Mouse (Mus musculus) thymus, postnatal 4 days (tissue): ENCODE measurements around the gene Unc93b1.

ENCODE experiments used
- DNase-seq: peaks from one replicate; pipeline ENCODE4 v3.0.0; 2021

Unc93b1 gene

DNA sequence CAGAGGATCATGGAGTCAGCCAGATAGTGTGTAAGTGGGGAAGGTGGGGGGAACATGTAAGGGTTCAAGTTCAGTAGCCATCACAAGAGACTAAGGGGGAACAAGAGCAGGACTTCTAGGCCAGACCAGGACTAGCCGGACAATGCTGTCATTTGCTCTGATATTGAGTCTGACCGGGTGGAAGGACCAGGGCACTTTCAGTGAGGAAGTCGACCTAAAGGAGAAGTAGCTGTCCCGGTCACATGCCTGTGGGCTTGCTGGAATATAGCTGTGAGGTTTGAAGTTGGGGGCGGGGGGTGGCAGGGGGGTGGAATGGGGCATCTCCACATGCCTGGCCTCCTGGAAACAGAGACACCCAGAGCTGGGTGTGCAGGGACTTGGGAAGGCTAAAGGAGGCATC is 20.5 kb upstream of the Unc93b1 start:
- no peak for DNase-seq

DNA sequence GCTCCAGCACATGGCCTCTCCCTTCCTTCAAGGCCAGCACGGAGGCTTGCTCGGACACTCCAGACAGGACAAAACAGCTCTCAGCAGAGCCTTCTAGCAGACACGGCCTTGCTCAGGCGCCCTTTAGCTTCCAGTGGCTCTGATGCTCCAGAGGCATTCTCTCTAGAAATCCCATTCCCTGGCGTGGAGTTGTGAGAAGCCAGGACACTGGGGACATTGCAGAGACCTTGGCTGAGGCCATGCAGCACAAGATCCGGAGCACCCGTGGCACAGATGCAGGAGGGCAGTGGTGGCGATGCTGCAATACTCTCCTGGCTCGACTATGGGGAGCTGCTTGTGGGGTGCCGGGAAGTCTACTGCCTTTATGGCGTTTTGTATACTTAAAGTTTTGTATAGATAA is 18.3 kb upstream of the Unc93b1 start:
- DNase-seq, result no peak

DNA sequence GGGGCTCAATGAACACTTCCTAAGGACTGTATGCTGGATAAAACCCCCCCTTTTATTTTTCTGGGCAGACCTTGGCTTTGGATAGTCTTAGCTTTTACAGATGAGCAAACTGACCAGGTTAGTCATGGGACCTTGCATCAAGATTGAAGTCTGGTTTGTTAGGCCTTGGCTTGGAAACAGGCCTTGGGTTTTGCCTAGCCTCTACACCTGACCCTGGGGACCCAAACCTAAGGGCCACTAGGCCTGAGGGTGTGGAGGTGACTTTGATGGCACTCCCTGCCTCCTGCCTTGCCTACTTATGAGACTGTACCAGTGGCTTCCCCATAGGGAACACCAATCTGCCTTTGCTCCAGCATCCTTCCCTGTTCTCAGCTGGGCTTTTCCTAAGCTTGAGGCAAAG is 15.1 kb upstream of the Unc93b1 start:
- DNase-seq, result no peak

DNA sequence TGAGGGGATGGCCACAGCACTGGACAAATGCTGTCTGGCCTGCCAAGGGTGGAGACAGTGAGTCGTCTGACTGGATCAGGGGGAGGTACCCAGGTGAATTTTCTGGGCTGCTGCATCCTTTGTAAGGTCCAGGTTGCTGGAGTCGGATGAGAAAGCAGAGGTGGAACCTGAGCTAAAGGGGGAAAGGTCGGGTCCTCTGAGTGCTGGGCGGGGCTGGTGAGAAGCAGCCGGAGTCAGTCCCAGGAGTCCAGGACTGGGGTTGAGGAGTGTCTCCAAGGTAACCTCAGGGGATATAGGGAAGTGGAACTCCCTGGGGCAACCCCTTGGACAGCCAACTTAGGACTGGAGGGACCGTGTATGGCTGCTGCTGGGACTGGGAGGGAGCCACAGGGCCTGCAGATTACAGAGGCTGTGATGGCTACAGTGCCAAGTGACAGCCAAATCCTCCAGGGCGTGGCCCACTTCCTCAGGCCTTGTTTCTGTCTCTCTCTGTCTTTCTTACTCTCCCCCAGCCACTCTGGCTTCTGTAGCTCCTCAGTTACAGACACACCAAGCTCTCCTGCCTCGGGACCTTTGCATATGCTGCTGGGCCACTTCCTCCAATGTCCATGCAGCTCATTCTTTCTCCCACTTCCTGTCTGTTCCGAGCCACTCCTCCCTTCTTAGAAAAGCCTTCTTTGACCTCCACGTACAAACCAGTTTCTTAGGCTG is 12.2 kb upstream of the Unc93b1 start:
- no peak for DNase-seq

DNA sequence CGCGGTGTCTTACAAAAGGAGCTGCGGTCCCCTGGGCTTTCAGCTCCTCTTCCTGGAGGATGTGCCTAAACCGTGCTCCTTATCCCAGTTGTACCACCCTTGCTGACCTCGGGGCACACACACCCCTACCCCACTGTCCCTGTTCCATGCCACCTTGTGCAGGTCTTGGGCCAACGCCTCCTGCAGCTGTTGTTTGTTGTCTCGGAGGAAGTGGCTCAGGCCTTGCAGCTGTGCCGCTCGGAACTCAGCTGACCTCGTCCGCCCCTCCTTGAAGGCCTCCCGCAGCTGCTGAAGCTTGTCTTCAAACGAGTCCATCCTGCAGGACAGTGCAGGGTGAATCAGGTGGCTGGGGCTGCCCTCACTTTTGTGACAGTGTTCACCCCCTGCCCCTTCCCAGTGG is 11.4 kb upstream of the Unc93b1 start:
- DNase-seq, result no peak

DNA sequence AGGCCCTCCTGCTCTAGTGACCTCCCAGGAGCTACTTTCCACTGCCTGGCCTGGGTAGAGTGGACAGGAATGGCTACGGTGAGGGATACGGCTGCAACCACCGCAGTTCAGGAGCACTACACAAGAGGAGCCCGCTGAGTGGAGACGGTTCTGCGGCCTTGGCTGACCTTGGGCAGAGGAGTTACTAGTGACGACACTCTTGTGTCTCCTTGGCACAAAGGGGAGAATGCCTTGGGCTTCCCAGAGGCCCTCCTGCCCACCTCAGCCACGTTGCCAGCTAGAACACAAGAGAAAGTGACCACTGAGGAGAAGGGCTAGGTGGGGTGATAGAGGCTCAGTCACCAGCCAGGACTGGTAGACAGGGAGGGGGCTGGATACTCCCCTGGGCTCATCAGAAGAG is 10.8 kb upstream of the Unc93b1 start:
- no peak for DNase-seq

DNA sequence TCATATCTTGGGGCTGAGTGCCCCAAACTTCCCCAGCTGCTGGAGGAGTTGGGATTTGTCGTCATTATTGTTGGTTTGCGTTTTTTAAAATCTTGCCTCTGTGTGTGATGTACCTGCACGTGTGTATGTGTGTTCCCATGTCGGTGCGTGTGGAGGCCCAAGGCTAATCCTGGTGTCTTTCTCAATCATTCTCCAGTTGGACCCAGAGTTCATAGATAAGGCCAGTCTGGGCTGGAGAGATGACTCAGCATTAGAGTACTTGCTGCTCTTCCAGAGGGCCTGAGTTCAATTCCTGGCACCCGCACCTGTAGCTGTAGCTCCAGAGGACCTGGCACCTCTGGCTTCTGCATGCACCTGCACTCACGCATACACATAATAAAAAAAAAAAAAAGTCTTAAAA is 10.1 kb upstream of the Unc93b1 start:
- no peak for DNase-seq

DNA sequence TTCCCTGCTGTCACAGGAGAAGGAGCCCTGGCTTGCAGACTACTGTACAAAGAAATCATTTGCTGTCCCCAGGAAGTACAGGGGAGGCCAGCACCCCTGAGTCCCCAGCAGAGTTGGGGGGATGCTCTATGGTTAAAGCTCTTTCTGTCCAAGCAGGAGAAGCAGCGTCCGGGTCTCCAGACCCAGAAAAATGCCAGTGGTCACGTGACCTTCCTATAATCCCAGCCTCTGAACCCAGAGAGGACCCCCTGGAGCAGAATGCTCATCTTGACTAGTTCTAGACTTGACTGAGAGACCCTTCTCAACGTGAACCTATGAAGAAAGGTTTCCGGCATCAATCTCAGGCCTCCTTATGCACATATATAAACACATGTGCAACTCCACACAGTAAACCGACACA is 9.1 kb upstream of the Unc93b1 start:
- no peak for DNase-seq

DNA sequence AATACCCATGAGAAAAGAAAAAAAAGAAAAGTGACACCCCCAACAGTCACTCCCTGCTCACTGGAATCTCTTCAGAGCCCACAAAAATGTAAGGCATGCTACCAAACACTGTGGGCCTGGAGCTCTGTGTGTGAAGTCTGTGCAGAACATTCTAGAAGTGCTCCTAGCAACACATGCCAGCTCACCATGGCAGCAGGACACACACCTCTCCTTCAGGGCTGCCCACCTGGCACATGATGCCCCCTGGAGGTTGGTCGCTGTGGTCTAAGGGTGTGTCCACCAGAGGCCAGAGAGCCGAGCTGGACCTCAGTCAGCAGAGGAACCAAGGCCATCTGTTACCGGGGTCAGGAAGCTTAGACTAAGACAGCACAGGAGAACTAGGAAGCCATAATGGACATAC is 8.7 kb upstream of the Unc93b1 start:
- DNase-seq, result no peak

DNA sequence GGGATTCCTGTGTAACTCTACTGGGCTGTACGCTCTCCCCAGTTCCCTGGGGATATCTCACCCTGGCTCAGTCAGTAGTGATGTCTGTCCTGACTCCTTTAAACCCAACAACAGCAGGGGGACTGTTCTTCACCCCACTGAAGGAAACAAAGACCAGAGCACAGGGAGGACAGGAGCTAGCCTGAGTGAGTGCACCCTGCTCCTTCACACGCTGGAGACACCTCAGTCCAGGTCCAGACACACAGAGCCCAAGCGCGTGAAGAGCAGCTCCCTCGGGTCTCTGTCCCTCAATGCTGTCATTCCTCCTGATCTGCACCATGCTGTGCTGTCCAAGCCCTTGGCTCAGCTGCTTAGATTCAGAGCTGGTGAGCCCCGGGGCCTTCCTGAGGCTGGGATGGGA is 8.3 kb upstream of the Unc93b1 start:
- DNase-seq, result no peak

DNA sequence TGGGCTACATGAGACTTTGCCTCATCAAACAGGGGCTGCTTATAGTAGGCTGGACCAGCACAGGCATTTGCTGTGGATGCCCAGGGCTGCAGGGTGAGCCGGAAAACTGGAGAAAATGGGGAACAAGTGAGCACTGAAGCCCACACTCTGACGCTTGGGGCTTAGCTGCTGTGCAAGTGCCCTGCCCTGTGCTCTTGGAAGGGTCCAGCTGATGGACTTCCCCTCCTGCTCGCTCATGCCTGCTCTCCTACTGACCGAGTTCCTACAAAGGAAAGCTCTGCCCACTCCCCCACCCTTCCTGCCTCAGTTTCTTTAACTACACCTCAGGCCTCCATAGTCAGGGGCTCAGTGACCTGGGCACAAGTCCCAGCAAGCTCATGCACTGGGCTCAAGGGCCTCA is 7.0 kb upstream of the Unc93b1 start:
- no peak for DNase-seq

DNA sequence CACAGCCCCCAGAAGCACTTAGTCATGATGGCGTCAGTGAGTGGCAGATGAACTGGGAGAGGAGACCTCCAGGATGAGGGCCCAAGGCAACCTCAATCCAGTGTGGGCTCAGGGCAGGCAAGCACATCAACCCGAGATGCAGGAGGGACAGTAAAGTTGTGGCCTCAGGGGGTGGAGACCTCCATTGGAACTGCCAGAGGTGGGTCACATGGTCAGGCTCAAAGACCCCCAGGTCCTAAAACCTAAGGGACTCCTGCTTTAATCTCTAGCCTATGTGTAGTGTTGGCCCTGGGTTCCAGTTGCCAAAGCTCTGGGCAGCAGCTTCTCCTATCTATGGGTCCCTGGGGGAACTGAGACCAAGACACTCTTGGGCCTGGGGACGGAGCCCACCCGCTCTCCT is 6.2 kb upstream of the Unc93b1 start:
- DNase-seq, result no peak

DNA sequence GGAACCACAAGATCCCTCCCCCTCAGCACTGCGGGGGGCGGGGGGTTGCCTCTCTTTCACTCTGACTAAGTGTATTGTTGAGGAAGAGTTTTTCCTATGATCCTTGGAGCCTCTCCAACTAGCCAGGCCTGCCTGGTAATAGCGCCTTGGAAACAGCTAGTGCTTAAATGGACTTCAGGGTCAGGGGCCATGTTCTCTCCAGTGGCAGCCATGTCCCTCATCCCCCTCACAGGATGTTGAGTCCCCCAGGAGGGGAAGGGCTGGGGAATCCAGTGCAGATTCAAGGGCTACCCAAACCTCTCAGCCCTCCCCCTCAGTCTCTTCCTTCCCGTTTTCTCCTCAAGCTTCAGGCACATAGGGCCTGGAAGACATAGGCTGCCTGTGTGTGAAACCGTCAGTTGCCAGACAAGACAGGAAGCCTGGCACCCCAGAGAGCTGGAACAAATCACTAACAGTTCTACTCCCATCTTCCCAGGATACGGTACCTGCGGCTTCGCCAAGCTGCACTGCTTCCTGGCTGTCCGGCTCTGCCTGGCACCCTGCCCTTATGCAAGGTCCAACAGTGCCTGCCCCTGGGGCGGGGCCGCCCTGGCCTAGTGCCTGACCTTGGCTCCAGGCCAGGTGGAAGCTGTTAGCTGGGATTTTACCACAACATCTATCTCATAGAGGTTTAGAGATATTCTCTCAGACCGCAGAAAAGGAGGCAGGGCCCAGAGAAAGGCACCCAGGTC is 5.6 kb upstream of the Unc93b1 start, which contains the start of gene Aldh3b1:
Gene Aldh3b1, minus strand, starts transcription at position 598 of the 731 bp plus-strand sequence.
- DNase-seq, result peak; percentile 49

DNA sequence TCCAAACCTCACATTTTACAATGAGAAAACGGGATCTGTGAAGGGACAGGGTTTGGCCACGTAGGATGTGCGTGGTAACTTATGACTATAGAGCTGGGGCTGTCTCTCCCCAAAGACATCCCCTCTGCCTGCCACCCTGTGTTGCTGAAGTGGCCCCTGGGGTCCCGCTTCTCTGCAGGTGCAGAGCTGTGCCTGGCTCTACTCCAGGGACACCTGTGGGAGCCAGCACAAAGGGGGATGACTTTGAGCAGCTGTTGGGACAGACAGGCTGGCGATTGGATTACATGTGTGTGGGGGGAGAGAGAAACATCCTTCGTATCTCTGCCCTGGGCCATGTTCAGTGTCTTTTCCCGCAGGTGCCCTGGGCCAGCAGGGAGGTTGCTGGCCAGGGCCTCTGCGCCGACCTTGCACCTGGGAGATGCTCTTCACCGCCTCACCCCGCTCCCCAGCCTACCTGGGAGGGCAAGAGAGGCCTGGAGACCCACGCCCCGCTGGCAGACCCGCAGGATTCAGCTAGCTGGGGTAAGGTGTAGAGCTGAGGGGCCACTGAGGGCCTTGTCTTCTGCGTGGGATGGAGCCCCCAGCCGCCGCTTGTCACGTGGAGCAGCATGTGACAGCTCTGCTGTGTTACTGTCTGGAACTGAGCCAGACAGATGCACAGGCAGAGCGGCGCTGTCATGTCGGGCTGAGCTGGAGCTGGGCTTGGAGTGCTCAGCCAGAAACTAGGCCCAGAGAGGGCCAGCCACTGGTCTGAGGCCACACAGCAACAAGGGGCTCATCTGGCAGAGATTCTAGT is 4.5 kb upstream of the Unc93b1 start:
- DNase-seq, result peak; percentile 62

DNA sequence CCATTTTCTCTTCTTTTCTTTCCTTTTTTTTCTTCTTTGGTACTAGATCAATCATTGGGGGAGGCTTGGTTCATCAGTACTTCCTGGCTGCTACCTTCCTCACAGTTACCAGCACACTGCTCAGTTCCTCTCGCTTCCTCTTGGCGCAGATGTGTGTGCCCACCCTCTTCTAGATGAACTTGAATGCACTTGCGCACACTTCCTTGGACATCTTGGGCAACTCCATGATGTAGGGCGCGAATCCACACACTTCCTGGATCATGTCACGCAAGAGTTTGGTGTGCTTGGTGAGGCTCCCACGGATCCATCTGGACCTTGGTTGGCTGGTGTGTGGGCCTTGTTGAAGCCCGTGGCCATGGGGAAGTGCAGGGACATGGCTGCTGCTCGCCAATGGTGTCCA is 3.3 kb upstream of the Unc93b1 start:
- DNase-seq, result no peak

DNA sequence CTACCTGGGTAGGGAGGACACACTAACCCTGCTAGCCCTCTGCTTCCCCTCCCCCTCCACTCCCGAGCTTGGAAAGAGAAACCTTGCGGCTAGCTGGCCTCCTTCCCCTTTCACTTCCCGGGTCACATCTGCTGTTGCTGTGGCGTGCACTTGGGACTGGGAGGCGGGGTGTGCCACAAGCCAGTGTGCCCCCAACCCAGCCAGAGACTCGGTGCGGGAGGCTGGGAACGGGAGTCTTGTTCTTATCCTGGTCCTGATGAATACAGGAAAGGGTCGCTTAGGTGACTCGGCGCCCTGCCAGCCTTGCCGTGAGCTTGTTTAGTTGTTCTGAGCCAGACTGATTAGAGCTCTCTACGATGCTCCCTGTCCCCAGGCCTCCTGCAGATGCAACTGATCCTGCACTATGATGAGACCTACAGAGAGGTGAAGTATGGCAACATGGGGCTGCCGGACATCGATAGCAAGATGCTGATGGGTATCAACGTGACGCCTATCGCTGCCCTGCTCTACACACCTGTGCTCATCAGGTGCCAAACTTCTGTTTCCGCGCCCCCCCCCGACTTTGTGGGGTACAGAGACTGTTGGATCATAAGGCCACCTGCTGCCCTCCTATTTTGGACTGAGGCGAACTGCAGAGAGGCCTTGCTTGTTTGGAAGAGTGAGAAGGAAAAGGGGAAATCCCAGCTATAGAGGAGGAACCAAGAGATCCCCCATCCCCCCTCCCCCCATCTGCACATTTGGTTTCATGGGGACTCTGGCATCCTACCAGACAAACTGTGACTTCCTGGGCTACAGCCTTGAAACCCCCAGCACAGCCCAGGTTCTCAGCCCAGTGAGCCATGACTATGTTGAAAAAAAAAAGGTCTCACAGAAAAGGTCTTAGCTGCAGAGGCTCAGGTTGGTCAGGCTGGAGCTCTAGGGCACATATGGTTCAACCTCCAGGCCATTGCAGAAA is 1.2 kb downstream of the Unc93b1 start:
- peak; percentile 67 for DNase-seq

DNA sequence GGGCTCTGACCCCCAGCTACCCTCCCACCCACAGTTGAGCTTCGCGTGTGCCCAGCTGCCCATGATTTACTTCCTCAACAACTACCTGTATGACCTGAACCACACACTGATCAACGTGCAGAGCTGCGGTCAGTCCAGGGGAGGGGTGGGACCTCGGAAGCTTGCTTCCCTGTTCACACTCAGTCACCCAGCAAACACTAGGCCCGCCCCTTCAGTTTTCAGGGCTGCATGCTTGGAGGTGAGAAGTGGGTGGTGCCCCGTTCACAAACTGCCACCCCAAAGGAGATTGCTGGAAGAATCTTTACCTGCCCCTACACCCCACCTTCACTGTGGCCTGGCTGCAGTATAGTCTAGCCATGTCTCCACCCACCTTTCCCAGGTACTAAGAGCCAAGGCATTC is 7.3 kb downstream of the Unc93b1 start:
- DNase-seq, result no peak

DNA sequence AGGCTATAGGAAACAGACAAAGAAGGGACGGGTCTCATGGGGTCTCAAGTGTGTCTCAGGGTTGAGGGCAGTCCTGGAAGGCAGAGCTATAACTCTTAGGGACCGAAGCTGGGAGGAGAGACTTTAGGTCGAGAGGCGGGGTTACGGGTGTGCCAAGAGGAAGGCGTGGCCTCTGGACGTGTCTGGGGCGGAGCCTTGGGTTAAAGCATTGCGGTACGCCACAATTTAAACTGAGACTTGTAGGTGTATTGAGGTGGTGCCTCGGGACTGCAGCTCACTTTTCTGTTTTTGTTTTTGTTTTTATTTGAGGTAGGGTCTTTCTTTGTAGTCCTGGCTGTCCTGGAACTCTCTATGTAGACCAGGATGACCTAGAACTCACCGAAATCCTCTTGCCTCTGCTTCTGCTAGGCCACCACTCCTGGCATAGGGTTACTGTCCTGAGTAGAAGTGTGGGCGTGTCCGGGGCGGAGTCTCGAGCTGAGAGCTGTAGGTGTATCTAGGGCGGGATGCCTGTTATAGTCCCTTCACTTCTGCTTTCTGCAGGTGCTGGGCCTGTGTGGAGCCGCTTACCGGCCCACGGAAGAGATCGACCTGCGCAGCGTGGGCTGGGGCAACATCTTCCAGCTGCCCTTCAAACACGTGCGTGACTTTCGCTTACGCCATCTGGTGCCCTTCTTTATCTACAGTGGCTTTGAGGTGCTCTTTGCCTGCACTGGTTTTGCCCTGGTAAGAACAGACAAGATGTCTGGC is 8.2 kb downstream of the Unc93b1 start:
- DNase-seq, result peak; percentile 81

DNA sequence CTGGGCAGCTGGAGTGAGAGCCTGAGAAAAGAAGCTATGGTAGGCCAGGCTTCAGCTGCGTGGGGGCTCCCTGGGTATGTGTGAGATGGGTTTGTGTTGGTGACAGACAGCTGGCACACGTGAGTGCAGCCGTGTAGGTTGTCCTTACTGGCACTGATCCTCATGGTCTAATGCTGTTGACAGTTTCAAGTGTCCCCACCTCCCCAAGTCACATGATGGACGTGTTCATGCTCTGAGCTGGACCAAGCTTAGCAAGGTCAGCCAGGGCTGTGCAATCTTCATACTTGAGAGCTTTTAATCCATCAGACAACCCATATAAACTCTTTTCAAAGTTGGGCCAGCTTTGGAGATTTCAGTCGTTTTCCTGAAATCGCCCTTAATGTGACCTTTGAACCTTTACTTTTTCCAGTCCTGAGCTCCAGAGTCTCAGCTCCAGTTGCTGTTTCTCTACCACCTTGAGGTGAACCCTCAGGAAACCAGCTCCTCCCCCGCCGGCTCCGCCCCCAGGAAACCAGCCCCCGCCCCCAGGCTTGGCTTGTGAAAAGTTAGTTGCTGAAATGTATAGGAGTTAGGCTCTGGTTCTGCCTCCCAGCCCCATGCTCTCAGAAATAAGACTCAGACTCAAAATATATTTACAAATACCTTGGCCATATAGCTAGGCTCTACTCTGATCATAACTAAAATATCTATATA is 11.0 kb downstream of the Unc93b1 start:
- DNase-seq, result peak; percentile 89

DNA sequence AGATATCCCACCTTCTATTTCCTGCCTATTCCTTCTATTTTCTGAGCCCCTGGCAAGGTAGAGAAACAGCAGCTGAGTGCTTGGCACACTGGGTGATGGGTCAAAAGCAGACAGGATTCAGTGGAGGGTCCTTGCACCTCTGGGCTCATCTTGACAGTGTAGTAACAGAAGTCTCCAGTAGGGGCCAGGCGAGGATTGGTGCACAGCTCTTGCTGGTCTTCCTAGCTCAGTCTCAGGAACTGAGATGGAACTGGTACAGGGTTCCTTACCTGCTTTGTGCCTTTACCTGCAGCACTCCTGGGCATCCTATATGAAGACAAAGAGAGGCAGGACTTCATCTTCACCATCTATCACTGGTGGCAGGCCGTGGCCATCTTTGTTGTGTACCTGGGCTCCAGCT is 11.7 kb downstream of the Unc93b1 start:
- DNase-seq, result peak; percentile 83

DNA sequence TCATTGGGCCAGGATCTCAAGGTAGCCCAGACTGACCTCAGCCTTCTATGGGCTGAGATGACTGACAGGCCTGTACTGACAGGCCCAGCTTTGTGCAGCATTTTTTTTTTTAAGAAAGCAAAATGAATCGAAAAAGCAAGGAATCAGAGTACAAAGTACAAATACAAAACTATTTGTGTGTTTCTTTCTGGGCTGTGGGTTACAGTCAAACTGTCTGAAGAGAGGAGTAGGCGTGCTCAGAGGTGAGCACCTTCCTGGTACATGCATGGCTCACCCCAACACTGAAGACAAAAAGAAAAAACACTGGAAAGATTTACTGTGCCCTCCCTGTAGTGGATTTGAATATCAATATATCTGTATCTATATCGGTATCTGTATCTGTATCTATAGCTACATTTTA is 12.8 kb downstream of the Unc93b1 start:
- no peak for DNase-seq
